In genomic region chr6:37589340-37589962, GRCm38 (mm10) we compare ENCODE assay signal across 8 mouse cellular contexts. TPM values are rescaled to one million over a fixed set of nuclear protein-coding genes. Genes with fewer than 3 reads are reported as not detected.
DNase-seq lines count a peak whose midpoint lies in the region; ATAC-seq lines count a peak whose summit lies in the region.

No protein-coding gene starts in this region.

- peak; percentile 51 for DNase-seq in urinary bladder, postnatal 14 days (ENCODE audit: low spot score)
- DNase-seq in urinary bladder, postnatal 10 days (ENCODE audit: low spot score) = no peak
- DNase-seq in cerebellum, postnatal 36 days = peak; percentile 57 to 60
- peak; percentile 65 for DNase-seq in gastrocnemius, adult 18-20 months (ENCODE audit: low spot score)
- peak; percentile 78 to 86 for DNase-seq in left cerebral cortex, postnatal 10 days (ENCODE audit: extremely low spot score in 1 of 2, low spot score in 2 of 2)
- peak; percentile 70 for DNase-seq in right cerebral cortex, postnatal 4 days

- intact Hi-C loops in left cerebral cortex, postnatal 10 days (cut with DNase I) = no loop called here

- H3K4me3 ChIP-seq in midbrain, embryonic 13.5 days (replicated peaks) = no peak overlapping the region

- no peaks in the 10 kb centered on the region for H3K27me3 ChIP-seq in midbrain, embryonic 13.5 days

- peaks cover 40% of the 10 kb centered on the region for H3K4me1 ChIP-seq in midbrain, embryonic 13.5 days (replicated peaks)

- no peaks in the 10 kb centered on the region for H3K9me3 ChIP-seq in midbrain, embryonic 13.5 days

- peak; percentile 83 for ATAC-seq in inflammation-experienced regulatory T-cells, adult 6 months
- ATAC-seq in midbrain, embryonic 13.5 days = peak; percentile 86

- peak overlapping the region; percentile 15 for H3K4me2 ChIP-seq in midbrain, embryonic 13.5 days (replicated peaks)

- H3K9ac ChIP-seq in midbrain, embryonic 13.5 days (replicated peaks) = no peak overlapping the region

- WGBS in midbrain, embryonic 13.5 days = 1% methylated on average over 4 of the region's 4 CpGs

- H3K36me3 ChIP-seq in midbrain, embryonic 13.5 days = no peaks in the 10 kb centered on the region

- H3K27ac ChIP-seq in midbrain, embryonic 13.5 days = peak overlapping the region; percentile 88

RNA-seq across cellular contexts. Expression of gene Akr1d1, which starts 59.5 kb away (rescaled TPM):
- total RNA-seq in gastrocnemius, adult 18-20 months (2021) = not detected
- not detected for polyA plus RNA-seq in inflammation-experienced regulatory T-cells, adult 6 months (2017; shearing (Covaris generic))
- total RNA-seq in left cerebral cortex, postnatal 10 days (2021) = not detected
- polyA plus RNA-seq in midbrain, embryonic 13.5 days (2015; fragmentation: Nextera tagmentation; extraction: Ambion mirVana) = not detected in 2 replicates
